Mouse (Mus musculus) 3T3-L1 (cell line): ENCODE measurements around the gene Nav3.

ENCODE experiments used
- DNase-seq: peaks from one replicate; pipeline ENCODE4 v3.0.0-alpha.2; 2015; ENCODE audit warnings: low read depth, low spot score

Gene Nav3

GRCm38 (mm10) chr10:110192881-110193280 is 263.1 kb downstream of the Nav3 start:
- DNase-seq = no peak

GRCm38 (mm10) chr10:110192026-110192805 is 263.8 kb downstream of the Nav3 start:
- DNase-seq = no peak

GRCm38 (mm10) chr10:110186242-110186641 is 269.8 kb downstream of the Nav3 start:
- DNase-seq = no peak

- DNase-seq = no peak
Observed at GRCm38 (mm10) chr10:110175874-110176273, 280.1 kb downstream of the Nav3 start.

- peak; percentile 1 for DNase-seq
Observed at GRCm38 (mm10) chr10:110169416-110169815, 286.6 kb downstream of the Nav3 start.

DNA sequence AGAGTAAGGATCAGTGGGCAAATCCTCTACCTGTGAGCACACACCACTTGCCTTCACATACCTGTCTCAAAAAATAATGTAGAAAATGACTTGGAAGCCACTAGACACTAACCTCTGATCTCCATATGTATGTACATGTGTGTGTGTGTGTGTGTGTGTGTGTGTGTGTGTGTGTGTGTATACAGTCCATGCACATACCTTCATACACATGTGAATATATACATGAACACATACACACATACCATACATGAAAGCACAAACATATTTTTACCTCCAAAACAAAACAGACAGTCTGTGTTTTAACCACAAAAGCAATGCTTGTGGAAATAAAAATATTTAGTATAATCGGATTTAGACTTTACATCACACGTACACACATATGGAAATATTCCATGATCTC is 287.1 kb downstream of the Nav3 start:
- no peak for DNase-seq

GRCm38 (mm10) chr10:110162596-110162995 is 293.4 kb downstream of the Nav3 start:
- no peak for DNase-seq

DNA sequence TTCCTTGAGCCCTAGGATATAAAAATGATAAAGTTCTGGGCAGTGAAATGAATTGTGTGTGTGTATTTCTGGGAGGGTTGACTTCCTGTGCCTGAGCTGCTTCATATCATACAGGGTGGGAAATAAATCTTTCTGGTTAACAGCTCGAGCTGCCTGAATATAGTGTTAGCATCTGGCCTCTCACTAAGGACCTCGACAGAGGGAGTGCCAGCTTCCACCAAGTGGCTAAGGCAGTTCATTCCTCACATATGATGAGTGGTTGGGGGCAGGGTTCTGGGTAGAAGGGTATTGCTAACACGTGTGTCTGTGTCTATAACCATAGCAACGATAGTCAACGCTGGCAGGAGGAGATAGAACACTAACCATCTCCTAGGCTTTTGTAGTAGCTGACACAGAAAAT is 295.1 kb downstream of the Nav3 start:
- no peak for DNase-seq

DNA sequence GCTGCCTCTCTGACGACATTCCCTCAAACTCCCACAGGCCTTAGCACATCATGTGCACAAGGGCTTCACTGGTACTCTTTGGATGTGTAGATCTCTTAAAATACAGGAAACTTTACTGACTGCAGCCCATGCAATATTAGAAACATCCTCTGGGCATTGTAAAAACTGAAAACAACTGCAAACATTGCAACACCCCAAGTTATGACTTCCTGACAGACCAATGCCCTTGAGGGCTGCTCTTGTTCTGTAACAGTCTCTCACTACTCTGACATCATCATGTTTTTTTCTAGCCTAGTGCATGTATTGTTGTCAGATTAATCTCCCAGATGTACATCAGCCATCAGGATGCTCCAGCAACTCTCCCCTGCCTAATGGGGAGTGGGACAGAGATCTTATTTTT is 296.5 kb downstream of the Nav3 start:
- DNase-seq = no peak

GRCm38 (mm10) chr10:110158122-110158521 is 297.9 kb downstream of the Nav3 start:
- no peak for DNase-seq

DNA sequence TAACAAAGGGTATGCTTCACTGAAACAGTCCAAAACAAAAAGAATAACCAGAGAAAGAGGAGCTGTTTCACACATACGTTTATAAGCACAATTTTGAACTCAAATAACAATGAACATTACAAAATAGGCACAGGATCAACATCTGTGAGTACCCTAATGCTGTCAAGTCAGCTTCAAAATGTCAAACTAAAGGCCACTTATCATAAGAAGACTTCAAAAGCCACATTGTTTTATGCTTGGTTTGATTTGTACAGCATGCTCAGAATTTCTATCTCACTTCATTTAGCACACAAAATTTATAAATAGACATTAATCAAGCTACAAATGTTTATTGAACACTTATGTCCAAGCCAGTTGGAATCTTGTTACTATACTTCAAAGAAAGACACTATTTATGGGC is 299.6 kb downstream of the Nav3 start:
- DNase-seq = no peak

- no peak for DNase-seq
Observed at GRCm38 (mm10) chr10:110155494-110155893, 300.5 kb downstream of the Nav3 start.

DNA sequence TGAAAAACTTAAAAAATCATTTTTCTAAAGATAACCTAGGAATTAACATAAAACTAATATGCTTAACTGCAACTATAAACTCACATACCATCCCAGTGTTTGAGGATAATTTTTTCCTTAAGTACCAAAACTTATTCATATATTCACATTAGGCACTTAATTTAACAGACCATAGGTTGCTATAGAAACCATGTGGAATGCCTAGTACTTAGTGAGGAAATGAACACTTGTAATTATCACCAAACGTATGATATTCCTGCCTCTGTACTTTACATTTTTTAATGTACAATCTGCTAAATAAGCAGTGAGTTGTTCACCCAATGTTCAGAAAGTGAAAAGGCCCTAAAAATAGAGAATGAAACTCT is 301.1 kb downstream of the Nav3 start:
- no peak for DNase-seq

DNA sequence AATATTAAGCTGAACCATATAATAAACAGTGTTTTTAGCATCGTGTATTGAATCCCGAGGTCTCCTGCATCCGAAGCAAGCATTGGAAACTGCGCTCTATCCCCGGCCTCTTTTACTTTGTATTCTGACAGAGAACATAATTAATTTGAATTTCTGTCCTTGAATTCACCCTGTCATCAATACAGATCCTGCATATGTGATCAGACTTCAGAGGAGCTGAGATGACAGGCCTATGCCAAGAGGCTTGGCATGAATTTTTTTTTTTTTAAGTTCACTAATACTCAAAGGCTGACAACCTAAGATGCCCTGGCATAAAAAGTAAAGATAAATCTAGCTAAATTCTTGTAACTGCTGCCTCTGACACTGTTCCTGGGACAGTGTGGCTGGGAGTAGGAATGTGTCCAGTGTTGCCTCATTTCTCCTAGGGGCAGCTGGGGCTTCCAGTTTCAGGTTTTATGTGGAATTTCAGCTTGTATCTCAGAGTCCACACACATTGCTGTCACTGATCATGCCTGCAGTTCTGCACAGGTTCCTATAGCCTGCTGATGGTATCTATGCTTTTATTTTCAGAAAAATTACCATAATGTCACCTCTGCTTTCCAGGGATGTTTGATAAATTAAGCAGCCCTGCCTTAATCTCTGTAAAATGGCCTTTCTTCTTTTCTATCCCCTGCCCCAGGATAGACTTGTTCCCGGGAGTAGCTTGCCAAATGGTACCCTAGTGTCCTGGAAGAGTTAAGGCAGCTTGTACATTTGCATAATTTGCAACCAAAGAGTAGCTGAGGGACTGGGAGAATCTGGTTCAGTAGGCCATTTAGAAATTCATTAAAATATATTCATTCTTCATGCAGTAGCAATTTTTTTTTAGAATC is 301.8 kb downstream of the Nav3 start:
- DNase-seq = no peak

DNA sequence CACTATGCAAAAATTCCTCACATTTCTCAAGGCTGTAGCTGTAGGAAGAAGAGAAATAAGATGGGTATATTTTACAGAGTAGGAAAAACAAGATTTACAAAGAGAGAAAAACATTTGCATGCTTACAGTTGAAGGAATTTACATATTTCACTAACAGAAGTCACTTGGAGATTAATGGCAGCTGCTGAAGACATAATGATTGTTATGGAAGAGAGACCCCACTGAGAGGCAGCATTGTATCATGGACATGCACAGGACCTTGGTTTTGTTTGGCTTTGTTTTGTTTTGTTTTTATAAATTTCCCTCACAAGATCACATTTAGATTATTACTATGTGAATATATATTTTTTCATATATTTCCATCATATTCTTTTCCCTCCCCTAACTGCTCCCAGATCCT is 335.4 kb downstream of the Nav3 start:
- no peak for DNase-seq

GRCm38 (mm10) chr10:110117341-110117740 is 338.7 kb downstream of the Nav3 start:
- no peak for DNase-seq

DNA sequence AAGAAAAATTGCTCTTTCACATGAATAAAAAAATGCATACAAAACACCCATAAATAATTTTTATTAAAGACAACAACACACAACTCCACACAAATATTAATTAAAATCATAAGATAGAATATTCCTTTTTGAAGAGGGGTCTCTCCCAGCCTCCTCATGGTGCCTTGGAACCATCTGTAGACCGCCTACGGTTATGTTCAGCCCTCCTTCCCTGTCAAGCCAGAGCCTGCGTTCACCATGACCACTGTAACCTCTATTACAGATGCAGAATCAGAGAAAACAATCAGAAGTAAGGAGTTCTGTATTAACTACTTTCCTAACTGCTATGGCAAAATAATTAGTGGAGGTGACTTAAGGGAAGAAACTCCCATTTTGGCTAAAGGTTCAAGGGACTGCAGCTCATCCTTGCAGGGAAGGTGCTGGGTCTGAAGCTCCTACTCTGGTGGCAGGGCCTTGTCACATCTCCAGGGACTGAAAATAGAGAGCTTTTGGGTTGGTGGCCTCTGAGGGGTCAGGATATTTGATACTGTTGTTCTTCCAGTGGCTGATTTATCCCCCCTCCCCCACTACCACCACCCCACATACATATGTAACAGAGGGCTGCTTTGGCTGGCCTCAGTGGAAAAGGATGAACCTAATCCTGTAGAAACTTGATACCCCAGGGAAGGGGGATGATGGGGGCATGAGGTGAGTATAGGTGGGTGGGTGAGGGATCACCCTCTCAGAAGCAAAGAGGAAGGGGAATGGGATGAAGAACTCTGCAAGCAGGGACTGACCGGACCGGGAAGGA is 343.1 kb downstream of the Nav3 start:
- no peak for DNase-seq

DNA sequence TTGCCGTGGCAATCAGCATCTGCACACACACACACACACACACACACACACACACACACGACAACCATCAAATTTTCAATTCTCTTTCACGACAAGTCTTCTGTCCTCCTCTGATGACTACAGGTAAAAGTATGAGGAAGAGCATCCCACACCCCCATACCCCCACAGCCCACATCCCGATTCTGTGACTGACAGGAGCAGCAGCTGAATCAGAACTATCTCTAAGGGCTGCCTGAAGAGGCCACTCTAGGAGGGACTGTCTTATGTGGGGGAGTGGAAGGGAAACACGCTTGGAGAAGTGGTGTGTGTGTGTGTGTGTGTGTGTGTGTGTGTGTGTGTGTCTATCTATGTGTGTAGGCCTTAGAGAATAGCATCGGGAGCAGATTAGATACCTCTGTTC is 352.7 kb downstream of the Nav3 start:
- no peak for DNase-seq

GRCm38 (mm10) chr10:110102231-110102630 is 353.8 kb downstream of the Nav3 start:
- DNase-seq = no peak

- DNase-seq = no peak
Observed at GRCm38 (mm10) chr10:110094433-110094832, 361.6 kb downstream of the Nav3 start.

GRCm38 (mm10) chr10:110088444-110089061 is 367.5 kb downstream of the Nav3 start:
- DNase-seq = no peak

GRCm38 (mm10) chr10:110085903-110086302 is 370.1 kb downstream of the Nav3 start:
- peak; percentile 4 for DNase-seq
